Mouse (Mus musculus) gastrocnemius, adult 8-10 months (tissue): Measurements from ENCODE around the gene Mgat3. TPM values are rescaled to one million over a fixed set of nuclear protein-coding genes. Genes with fewer than 3 reads are reported as not detected.

ENCODE experiments used
- DNase-seq, 2 experiments: peaks; one replicate each; pipeline ENCODE4 v3.0.0; 2022; ENCODE audit warnings: low spot score in 2 of 2
- total RNA-seq, 4 experiments: library from RNA; stranded (reverse); gene quantifications; 2 replicates each; pipeline ENCODE4 v1.2.4; 2022

The Mgat3 gene
- total RNA-seq, 4 experiments from 2014 or later: 0.29 to 1.1 (median 0.75) TPM

DNA sequence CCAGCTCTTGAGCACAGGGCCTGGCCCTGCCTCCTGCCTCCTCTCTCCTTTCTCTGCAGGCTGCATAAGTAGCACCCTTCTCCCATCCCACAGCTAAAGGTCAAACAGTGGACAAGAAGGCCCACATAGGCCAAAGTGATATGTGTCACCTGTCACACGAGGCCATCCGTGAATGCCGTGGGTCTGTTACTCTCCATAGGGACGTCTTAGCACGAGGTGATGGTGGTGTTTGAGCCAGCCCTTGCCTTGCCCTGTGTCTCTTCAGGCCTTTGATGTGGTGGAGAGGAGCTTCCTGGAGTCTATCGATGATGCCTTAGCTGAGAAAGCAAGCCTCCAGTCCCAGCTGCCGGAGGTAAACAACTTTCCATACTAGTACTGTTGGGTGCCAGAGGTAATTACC, 24.0 kb upstream of the Mgat3 start:
- no peak for DNase-seq

DNA sequence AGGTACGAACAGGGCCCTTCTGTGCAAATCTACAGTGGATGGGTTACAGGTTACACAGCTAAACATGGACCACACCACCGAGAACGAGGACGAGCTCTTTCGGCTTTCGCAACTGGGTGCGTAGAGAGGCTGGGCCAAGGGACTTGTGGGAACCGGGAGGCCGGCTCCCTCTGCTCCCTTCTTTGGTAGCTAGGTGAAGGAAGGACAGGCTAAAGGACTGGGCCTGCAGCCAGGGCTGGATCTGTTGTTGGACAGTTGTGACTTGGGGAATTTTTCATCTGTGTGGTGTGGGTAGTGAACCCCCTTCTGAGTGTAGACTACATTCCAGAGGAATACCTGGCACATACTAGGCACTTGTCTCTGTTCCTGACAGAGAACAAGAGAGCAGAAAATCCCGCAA, 20.9 kb upstream of the Mgat3 start:
- no peak for DNase-seq

DNA sequence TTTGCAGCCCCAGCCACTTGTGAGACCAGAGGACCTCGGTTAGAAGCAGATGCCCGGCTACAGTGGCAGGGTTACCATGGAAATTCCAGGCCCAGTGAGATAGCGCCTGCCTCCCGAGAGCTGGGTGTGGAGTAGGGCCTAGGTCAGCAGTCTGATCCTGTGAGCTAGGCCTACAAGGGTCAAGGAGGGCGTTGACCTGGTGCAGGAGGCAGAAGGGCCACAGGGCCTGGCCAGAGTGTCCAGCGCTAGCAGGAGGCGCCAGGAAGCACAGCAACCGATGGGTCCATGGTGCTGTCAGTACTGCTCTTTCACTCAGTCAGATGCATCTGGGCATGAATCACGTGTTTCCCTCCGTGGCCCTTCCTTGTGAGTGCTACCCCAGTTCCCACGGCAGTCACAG, 19.8 kb upstream of the Mgat3 start:
- no peak for DNase-seq

DNA sequence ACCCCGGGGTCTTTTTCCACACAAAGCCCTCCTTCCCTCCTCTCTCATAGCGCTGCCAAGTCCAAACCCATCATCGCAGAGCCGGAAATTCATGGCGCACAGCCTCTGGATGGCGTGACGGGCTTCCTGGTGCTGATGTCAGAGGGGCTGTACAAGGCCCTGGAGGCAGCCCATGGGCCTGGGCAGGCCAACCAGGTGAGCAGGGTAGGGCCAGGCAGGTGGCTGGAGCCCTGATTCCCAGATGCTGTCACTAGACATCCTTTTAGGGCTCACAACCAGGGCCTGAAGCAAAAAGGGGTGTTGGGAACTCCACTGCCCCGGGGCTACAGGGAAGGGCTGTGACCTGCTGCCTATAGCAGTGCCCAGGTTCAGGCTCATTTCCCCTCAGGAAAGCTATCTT, 17.8 kb upstream of the Mgat3 start:
- DNase-seq: no peak

DNA sequence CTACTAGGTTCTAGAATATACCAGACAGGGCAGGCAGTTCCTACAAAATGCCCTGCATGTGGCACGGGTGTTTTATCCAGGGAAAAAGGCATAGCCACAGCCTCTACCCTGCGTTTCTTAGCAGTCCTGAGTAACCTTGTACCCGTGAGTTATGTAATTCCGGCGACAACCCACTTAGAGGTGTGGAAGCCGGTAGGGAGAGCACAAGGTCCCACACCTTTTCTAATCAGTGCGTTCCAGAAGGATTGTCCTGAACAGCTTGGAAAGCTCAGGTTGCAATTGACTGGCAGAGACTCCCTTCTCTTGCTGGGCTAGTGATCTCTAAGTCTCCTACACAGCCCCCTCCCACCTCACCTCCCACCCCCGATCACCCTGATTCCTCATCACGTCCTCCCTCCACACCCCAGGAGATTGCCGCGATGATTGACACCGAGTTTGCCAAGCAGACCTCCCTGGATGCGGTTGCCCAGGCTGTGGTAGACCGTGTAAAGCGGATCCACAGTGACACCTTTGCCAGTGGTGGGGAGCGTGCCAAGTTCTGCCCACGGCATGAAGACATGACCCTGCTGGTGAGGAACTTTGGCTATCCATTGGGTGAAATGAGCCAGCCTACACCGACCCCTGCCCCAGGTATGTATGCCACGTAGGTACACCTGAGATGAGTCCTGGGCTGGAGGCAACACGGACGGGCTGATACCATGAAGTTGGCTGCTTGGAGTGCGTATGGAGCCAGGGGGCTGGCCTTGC, 16.2 kb upstream of the Mgat3 start:
- no peak for DNase-seq

DNA sequence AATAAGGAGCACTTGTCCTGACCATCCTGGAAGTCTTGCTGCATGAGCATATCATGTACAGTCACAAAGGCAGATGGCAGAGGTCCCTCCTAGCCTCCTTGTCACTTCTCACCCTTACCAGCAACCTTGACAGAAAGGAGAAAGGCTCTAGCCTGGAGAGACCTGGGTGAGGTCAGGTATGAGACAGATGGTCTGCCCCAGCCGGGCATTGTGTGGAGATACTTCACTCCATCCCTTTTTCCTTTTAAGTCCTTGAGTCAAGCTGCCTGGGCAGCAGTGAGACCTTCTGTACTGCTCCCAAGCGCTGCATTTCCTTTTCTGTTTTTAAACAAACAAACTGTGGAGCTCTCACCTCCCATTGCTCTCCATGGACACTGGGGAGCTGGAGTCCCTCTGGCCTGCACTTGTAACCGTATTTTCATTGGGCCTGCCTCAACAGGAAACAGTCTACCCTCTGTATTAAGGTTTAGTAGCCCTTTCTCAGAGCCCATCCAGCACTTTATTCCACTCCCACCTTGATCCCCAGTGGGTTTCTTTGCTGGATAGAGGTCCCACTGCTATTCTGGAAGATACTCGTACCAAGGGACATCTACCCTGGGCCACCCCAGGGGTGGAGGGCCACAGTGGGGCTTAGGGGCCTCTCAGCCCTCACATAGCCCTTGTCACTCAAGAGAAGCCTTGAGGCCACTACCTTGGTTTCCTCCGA, 15.4 kb upstream of the Mgat3 start:
- no peak for DNase-seq

DNA sequence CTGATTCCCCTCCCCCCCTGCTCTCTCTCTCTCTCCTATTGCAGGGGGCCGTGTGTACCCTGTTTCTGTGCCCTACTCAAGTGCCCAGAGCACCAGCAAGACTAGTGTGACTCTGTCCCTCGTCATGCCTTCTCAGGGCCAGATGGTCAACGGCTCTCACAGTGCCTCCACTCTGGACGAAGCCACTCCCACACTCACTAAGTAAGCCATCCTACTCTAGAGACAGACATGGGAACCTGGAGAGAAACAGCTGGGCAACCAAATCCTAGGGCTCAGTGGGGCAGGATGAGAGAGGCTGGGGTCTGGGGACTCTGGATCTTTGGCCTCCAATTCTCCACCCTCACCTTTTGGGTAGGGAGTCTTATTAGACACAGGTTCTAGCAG, 14.8 kb upstream of the Mgat3 start:
- DNase-seq: no peak

DNA sequence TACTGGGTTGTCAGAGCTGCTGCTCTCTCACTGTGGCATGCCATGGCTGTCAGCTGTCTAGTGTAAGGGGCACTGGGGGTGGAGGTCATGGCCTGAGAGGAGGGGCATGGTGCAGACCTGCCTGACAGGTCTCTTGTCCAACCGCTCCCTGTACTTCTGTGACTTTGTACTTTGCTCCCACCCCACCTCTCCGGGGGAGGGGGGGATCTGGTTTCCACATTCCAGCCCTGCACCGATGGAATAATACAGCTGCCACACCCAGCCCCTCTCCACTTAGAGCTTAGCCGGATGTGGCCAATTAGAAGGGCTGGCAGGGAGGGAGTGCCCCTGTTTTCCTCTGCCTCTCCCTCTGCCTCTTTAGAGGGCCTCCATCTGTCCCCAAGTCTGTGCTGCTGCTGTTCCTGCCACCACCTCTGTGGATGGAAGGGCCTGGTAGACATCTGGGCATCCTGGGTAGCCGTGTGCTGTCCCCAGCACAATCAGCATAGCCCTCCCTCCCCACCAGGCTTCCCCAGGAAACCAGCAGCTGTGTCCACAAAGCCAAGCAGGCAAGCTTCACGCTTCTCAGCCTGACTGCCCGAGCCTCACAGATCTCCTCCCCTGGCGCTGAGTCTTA, 14.1 kb upstream of the Mgat3 start:
- DNase-seq: no peak

DNA sequence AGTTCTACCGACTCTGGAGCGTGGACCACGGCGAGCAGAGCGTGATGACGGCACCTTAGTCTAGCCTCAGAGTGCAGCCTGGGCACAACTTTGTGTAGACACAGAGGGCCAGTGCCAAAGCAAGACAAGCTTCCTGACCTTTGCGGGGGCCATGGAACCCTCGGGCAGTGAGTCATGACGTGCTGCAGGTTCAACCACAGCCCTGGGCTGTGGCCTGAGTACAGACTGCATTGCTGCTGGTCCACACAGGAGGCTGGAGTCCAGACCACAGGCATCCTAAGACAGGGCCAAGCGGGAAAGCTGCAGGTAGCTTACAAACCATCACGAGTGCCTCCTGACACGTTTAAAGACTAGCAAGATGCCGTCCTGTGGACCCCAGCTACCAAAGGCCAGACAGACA, 13.3 kb upstream of the Mgat3 start:
- no peak for DNase-seq

DNA sequence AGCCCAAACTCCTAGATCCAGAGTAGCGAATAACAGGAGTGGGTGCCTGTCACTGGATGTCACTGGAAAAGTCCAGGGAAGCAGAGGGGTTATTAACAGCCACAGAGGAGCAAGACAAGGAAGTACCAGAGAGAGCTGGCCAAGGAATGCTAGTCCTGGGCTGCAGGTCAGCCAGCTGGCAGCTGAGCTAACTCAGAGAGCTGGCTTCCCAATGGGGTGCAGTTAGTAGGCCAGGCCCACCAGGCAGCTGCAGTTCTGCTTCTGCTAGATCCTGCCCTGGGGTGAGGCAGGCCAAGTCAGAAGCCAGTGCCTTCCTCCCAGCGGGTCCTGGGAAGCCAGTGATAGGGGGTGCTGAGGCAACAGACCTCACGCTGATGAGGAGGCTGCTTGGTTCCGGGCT, 12.8 kb upstream of the Mgat3 start:
- DNase-seq: peak; percentile 37 to 52

DNA sequence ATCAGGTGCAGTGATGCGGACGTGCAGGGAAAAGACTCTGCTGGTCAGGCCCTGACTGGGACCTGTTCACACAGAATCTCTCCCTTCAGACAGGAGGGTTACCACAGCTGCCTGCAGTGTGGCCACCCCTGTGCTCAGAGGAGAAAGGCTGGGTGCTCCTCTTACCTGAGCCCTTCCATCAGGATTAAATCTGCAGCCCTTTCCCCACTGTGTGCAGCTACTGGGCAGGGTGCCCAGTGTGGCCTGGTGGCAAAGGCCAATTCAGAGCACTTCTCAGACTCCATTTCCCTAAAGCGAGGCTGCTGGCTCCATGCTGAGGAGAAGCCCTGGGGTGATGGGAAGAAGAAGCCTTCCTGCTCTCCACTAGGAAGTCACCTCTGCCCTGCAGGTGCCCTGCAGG, 12.3 kb upstream of the Mgat3 start:
- no peak for DNase-seq

DNA sequence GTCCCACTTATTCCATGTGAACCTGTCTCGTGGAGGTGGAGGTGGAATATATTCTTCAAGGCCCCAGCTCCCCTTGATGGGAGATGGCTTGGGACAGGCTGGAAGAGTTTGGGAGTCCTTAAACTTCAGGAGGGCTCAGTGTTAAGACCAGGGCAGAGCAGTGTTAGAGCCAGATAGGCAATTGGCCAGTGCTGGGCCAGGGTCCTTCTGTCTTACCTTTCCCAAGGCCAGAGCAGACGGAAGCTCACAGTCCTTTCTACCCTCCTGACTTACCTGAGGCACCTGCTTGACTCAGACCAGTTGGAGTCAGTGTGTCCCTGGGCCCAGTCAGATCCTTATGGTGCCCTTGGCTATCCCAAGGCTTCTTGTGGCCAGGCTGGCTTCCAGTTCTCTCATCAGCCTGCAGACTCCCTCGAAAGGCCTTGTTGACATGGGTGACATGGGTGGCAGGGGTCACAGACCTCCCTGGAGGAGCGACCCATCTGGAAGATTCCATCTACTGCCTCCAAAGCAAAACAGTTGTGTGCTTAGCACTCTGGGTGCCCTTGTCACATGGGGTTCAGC, 11.0 kb upstream of the Mgat3 start:
- DNase-seq: no peak

DNA sequence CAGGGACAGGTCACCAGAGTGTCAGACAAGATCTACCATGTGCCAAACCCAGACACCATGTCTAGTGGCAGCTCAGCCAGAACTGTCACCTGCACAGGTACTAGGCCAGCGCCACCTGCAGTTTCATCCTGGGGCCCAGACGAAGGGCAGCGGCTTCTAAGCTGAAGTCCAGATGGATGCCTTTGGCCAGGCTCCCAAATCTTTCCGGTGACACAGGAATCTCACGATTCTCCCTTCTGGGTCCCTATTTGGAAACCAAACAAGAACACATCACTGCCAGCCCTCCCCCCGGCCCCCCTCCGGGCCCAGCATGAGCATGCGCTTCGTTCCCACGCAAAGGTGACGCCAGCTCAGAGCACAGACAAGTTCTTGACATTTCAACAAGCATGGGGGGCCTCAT, 10.2 kb upstream of the Mgat3 start:
- no peak for DNase-seq

DNA sequence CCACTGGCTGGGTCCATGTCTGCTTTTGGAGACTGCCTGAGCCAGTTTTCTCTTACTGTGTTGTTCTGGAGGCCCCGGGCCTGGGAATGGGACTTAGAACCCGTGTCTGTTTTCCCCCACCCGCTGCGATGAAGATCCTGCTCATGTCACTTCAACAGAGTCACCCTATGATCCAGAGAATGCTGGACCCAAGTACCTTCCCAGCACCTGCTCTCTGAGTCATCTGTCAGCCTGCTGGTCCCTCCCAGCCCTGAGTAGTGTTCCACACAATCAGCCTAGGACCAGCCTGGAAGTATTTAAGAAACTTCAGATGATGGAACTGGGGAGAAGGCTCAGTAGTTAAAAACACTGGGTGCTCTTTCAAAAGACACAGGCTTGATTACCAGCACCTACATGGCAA, 9.8 kb upstream of the Mgat3 start:
- DNase-seq: no peak

DNA sequence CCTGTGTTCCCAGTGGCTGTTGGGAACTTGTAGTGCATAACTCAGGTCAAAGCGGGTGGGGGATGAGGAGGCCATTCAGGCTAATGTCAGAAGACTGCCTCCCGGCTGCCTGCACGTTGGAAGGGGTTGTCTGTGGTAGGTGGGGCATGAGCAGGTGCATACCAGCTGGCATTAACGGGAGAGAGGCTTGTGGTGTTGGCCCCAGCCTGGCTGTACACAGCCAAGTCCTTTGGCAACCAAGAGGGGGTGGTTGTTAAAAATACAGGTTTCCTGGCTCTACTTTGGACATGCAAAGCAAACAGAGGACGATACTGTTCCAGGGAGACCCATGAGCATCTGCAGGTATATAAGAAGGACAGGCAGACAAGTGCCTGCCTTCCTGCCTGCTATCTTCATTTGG, 8.1 kb upstream of the Mgat3 start:
- DNase-seq: peak in 1 of 2 experiments; percentile 17

DNA sequence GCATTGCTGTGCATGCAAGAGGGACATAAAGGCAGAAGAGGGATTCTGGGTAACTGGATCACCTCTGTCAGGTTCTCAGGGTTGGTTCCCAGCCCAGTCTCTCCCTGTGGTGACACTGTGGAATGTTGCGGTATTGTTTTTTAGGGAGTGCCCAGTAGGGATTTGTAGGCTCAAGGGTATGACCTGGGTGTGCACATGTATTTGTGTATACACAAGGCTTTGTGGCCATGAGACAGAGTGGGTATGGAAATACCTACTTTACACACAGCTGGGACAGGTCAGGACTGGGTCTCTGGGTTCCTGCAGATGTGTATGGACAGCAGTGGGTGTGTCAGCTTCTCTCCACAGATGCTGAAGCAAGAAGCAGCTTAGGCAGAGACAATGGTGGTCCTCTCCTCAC, 4.0 kb upstream of the Mgat3 start:
- DNase-seq: no peak

DNA sequence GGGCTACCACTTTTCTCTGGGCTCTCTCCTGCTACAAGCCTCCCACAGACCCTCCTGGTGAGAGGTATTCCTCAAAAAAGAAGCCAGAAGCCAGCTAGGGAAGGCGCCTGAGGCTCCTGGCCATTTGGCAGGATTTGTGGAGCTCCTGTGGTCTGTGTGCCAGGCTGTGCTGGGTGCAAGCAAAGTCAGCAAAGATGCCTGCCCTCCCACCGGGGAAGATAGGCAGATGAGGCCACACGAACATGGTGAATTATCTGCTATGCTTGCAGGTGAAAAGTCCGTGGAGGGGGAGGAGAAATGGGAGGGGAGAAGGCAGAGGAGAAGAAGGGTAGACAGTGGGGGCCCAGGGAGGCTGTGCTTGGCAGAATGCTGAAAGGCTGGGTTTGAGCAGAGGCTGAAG, 3.2 kb upstream of the Mgat3 start:
- no peak for DNase-seq

DNA sequence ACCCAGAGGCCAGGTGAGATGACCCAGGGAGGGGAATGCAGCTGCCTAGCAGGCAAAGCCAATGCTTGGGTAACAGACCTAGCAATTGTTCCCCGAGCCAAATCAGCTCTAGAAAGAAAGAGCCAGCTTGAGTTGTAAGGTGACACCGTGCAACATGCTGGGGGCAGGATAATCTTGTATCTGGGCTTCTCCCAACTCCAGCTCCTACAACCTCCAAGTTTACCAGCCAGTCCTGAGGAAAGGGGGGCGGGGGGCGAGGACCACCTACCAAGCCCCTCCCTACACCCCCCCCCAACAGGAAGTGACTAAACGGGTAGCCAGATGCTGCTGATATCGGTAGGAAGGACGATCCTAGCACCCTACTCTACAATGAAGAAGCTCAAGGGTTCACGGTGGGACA, 2.2 kb upstream of the Mgat3 start:
- no peak for DNase-seq

DNA sequence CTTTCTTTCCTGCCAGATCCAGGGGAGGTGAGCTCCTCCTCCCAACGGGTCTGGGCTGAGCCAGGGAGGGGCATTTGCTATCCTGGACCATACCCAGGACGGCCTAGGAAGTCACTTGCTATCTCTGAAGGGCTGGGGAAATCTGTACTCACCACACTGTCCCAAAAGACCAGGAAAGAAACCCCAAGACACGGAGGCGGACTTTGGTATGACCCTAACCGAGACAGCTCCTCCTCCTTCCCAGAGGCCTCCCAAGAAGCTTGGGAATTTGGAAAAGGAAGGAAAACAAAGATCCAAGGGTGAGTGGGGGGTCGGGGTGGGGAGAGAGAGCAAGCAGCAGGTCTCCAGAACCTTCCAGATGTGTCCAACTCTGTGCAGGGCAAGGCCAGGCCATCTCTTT, 1.7 kb upstream of the Mgat3 start:
- DNase-seq: no peak

DNA sequence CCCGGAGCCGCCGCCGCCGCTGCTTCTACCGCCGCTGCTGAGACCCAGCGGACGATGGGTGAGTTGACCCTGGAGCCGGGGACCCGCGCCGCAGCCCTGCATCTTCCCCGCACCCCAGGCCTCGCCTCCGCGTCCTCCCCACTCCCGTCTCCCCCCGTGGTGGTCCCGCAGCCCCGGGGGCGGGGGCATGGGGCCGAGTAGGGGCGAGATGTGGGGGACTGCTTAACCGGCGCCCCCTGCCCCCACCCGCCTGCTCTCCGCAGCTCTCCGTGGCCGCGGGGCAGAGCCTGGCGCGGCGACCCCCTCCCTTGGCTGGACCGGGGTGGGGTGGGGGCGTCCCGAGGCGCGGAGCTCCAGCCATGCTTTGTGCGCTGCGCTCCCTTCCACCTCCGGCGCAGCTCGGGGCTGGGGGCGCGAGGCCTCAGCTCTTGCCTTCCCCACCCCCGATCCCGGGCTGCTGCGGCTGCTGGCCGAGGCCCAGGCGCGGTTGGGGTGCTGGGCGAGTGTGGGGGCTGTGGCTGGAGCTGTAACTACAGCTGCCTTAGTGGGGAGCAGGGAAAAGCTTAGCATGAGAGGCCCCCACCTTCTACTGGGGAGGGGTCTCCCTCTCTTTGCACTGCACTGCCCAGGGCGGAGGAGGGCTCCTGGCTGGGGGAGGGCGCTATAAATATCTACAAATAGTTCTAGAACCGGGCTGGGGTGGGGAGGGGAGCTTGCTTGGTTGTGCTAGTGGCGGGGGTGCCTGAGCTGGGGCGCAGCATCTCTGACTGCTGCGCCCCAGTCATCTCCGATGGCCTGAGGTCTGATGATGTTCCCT, 468 bp downstream of the Mgat3 start:
- no peak for DNase-seq

DNA sequence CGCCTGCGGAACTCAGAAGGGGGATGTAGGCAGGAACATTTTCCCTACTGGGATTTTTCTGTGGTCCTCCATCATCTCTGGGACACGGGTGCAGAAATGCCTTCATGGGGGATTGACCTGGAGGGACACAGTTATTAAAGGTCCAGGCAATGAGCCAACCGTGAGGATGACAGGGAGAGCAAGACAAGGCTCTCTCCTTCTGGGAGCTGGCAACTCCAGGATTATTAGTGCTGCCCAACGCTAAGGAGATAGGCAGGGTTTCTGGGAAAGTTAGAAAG, 1.0 kb downstream of the Mgat3 start:
- no peak for DNase-seq

DNA sequence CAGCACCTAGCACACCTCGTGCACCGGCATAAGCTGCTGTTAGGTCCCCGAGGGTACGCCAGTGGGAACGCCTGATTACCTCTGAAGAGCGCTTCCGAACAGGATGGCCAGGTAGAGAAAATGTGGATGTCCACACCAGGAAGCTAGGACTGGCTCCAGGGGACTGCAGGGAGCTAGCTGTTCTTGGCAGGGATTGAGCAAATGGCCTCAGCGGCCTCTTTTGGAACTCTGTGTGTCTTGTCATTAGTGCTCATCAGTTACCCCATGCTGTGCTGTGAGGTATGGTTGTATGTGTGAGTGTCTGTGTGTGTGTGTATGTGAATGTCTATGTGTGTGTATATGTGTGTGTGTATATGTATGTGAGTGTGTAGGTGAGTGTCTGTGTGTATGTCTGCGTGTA, 1.8 kb downstream of the Mgat3 start:
- no peak for DNase-seq
